In the genomic region with DNA sequence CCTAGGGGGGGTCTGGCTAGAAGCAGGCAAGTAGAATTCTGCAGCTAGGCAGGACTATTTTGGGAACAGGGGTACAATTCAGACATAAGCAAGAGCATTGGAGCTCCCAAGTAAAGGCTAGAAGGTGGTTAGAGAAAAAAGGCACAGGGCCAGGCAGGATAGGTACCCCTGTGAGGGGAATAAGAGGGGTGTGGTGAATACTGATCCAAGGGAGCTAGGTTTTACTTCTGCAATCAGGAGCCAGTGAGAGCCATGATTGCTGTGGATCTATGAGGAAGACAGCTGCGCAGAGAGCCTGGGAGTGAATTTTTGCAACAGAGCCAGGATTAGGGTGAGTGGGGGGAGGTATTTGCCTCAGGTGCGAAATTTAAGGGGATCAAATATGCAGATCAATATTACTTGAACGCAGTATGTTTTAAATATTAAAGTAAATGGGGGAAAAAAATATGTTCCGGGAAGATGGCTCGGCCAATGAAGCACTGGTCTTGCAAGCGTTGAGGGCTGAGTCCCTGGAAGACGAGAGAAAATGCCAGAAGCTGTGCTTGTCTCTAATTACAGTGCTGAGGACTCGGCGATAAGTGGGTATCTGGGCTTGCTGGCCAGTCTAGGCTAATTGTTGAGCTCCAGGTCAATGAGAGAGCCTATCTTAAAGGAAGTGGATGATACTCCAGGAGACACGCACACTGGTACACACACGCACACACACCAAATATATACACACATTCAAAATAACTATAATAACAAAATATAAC, we compare ENCODE assay signal across 11 mouse cellular contexts. TPM values are rescaled to one million over a fixed set of nuclear protein-coding genes. Genes with fewer than 3 reads are reported as not detected.
A peak's percentile ranks its signal among the peaks of the same experiment; 100 is the strongest.
DNase-seq lines count a peak whose midpoint lies in the region; ATAC-seq and TF ChIP-seq lines count a peak whose summit lies in the region.
"Had no signal": no experiment of that assay in that cellular context is flagged by ENCODE, and none has a peak within 500 bp of the region (broad histone marks: within the 10 kb centered on the region; RNA-seq: fewer than 3 reads in every experiment).

No protein-coding gene starts in this region.

- H3K27me3 ChIP-seq in hindbrain, embryonic 10.5 days (ENCODE audit: insufficient read depth, poor library complexity, severe bottlenecking), result no peaks in the 10 kb centered on the region
- no peaks in the 10 kb centered on the region for H3K27me3 ChIP-seq in hindbrain, postnatal 0 days (ENCODE audit: insufficient read depth, low read length)
- H3K27me3 ChIP-seq in hindbrain, embryonic 14.5 days (ENCODE audit: control insufficient read depth, insufficient read depth, low read length), result no peaks in the 10 kb centered on the region
- H3K27me3 ChIP-seq in midbrain, embryonic 11.5 days (ENCODE audit: control insufficient read depth, insufficient read depth, low read length), result no peaks in the 10 kb centered on the region

- no peak overlapping the region for H3K4me2 ChIP-seq in hindbrain, postnatal 0 days (ENCODE audit: low read depth, low read length)
- no peak overlapping the region for H3K4me2 ChIP-seq in hindbrain, embryonic 14.5 days (replicated peaks)
- H3K4me2 ChIP-seq in midbrain, embryonic 11.5 days, result no peak overlapping the region

- H3K4me3 ChIP-seq in hindbrain, embryonic 10.5 days, result no peak overlapping the region
- no peak overlapping the region for H3K4me3 ChIP-seq in hindbrain, postnatal 0 days (ENCODE audit: low read length)
- no peak overlapping the region for H3K4me3 ChIP-seq in cortical plate, adult 2 months (ENCODE audit: insufficient read depth, low read length)
- H3K4me3 ChIP-seq in hindbrain, embryonic 14.5 days (replicated peaks; ENCODE audit: low read length), result no peak overlapping the region
- no peak overlapping the region for H3K4me3 ChIP-seq in midbrain, embryonic 11.5 days (ENCODE audit: low read depth, low read length)

- no peak for TF ChIP-seq CTCF in hindbrain, postnatal 0 days (IDR thresholded peaks at IDR 0.05; ENCODE audit: low read depth)
- no peak for TF ChIP-seq CTCF in cortical plate, adult 2 months (IDR thresholded peaks at IDR 0.05; ENCODE audit: extremely low read depth, insufficient read depth, low read length)

- 80% methylated on average over 11 of the region's 11 CpGs for WGBS in hindbrain, embryonic 10.5 days
- WGBS in hindbrain, postnatal 0 days, result 66% methylated on average over 11 of the region's 11 CpGs
- 77% methylated on average over 11 of the region's 11 CpGs for WGBS in hindbrain, embryonic 14.5 days
- 70% methylated on average over 11 of the region's 11 CpGs for WGBS in midbrain, embryonic 11.5 days

- ATAC-seq in hindbrain, postnatal 0 days, result no peak
- no peak for ATAC-seq in hindbrain, embryonic 14.5 days (ENCODE audit: low FRiP score)
- no peak for ATAC-seq in midbrain, embryonic 11.5 days (ENCODE audit: low FRiP score)
- ATAC-seq: activated CD4-positive, CD25-positive, alpha-beta regulatory T cell, adult 4 months had no signal

- no peak for DNase-seq in hindbrain, embryonic 10.5 days (ENCODE audit: low spot score)
- no peak for DNase-seq in hindbrain, postnatal 0 days (ENCODE audit: low spot score)
- DNase-seq in hindbrain, embryonic 14.5 days (ENCODE audit: low spot score), result no peak
- DNase-seq in midbrain, embryonic 11.5 days (ENCODE audit: low spot score, missing footprints), result no peak
- DNase-seq in left cerebral cortex, postnatal 14 days (ENCODE audit: low spot score in 2 of 2), result no peak
- DNase-seq in embryo, embryonic 9.5 days (ENCODE audit: extremely low spot score), result no peak
- DNase-seq in kidney, adult 8-10 months, result no peak
- DNase-seq: cerebellum, adult 11-12 months; thymus, postnatal 14 days had no signal

- H3K9me3 ChIP-seq in hindbrain, embryonic 10.5 days, result no peaks in the 10 kb centered on the region
- no peaks in the 10 kb centered on the region for H3K9me3 ChIP-seq in hindbrain, postnatal 0 days (ENCODE audit: low read length)
- H3K9me3 ChIP-seq in hindbrain, embryonic 14.5 days (ENCODE audit: control insufficient read depth, low read length), result no peaks in the 10 kb centered on the region
- no peaks in the 10 kb centered on the region for H3K9me3 ChIP-seq in midbrain, embryonic 11.5 days (ENCODE audit: control insufficient read depth, low read length)

- H3K4me1 ChIP-seq in hindbrain, embryonic 10.5 days (replicated peaks), result peaks cover 52% of the 10 kb centered on the region
- 0 out of 2 replicates have a peak, but pooled peaks cover 16% of the 10 kb centered on the region for H3K4me1 ChIP-seq in hindbrain, postnatal 0 days (ENCODE audit: insufficient read depth, low read length)
- H3K4me1 ChIP-seq in cortical plate, adult 2 months (ENCODE audit: control insufficient read depth, insufficient read depth, low read length), result peaks cover 13% of the 10 kb centered on the region; the same call in 1 of the 2 replicates
- peaks cover 33% of the 10 kb centered on the region for H3K4me1 ChIP-seq in hindbrain, embryonic 14.5 days (replicated peaks; ENCODE audit: control insufficient read depth, insufficient read depth, low read length)
- H3K4me1 ChIP-seq in midbrain, embryonic 11.5 days (ENCODE audit: control insufficient read depth, insufficient read depth, low read length), result peaks cover 41% of the 10 kb centered on the region

- peak overlapping the region; percentile 5 for H3K27ac ChIP-seq in hindbrain, embryonic 10.5 days
- no peak overlapping the region; the same call in 1 of the 2 replicates for H3K27ac ChIP-seq in hindbrain, postnatal 0 days
- peak overlapping the region; percentile 80 for H3K27ac ChIP-seq in cortical plate, adult 2 months (ENCODE audit: insufficient read depth, low read length)
- peak overlapping the region; percentile 16; the same call in 1 of the 2 replicates for H3K27ac ChIP-seq in hindbrain, embryonic 14.5 days
- H3K27ac ChIP-seq in midbrain, embryonic 11.5 days (ENCODE audit: low read depth, low read length), result peak overlapping the region; percentile 22; the same call in 1 of the 2 replicates

- H3K9ac ChIP-seq in hindbrain, postnatal 0 days (replicated peaks; ENCODE audit: low read length), result no peak overlapping the region
- H3K9ac ChIP-seq in hindbrain, embryonic 14.5 days, result no peak overlapping the region
- H3K9ac ChIP-seq in midbrain, embryonic 11.5 days (ENCODE audit: low read length), result no peak overlapping the region

- no peaks in the 10 kb centered on the region for H3K36me3 ChIP-seq in hindbrain, embryonic 10.5 days
- no peaks in the 10 kb centered on the region for H3K36me3 ChIP-seq in hindbrain, postnatal 0 days (ENCODE audit: insufficient read depth, low read length)
- H3K36me3 ChIP-seq in hindbrain, embryonic 14.5 days (replicated peaks; ENCODE audit: control insufficient read depth, insufficient read depth), result no peaks in the 10 kb centered on the region
- no peaks in the 10 kb centered on the region for H3K36me3 ChIP-seq in midbrain, embryonic 11.5 days (ENCODE audit: control insufficient read depth, insufficient read depth, low read length)

- intact Hi-C loops in left cerebral cortex, postnatal 14 days (cut with DNase I), result no loop called here

- TF ChIP-seq POLR2A in cortical plate, adult 2 months (IDR thresholded peaks at IDR 0.05; ENCODE audit: extremely low read depth, insufficient read depth, low read length), result no peak

RNA-seq across cellular contexts. Expression of a gene that starts 55.3 kb away (rescaled TPM):
- 21.9 and 22.8 TPM in 2 replicates for polyA plus RNA-seq in hindbrain, embryonic 10.5 days (2016; fragmentation: Nextera tagmentation; extraction: Ambion mirVana)
- total RNA-seq in hindbrain, postnatal 0 days (2014; rRNA removed), result 41.0 and 42.2 TPM in 2 replicates
- 43.6 and 44.8 TPM in 2 replicates for polyA plus RNA-seq in hindbrain, postnatal 0 days (2015; fragmentation: Nextera tagmentation; extraction: Ambion mirVana)
- polyA plus RNA-seq in cortical plate, adult 2 months (2012; rRNA removed), result 34.7 and 35.6 TPM in 2 replicates
- polyA plus RNA-seq in hindbrain, embryonic 14.5 days (2014; fragmentation: Nextera tagmentation; extraction: Ambion mirVana), result 43.3 and 45.7 TPM in 2 replicates
- 29.9 and 32.1 TPM in 2 replicates for polyA plus RNA-seq in midbrain, embryonic 11.5 days (2014; fragmentation: Nextera tagmentation; extraction: Ambion mirVana)
- 10 to 100 TPM; 61.1 to 64.3 TPM for total RNA-seq in left cerebral cortex, postnatal 14 days (2021)
